Mouse (Mus musculus) limb, embryonic 14.5 days (tissue): ENCODE measurements around the gene Olfr1206. TPM values are rescaled to one million over a fixed set of nuclear protein-coding genes. Genes with fewer than 3 reads are reported as not detected.

Source experiments
- ATAC-seq: fragments of 200-750 bp; cut with Nextera tagmentation; 2 replicates; pipeline ENCODE4 v1.8.0; 2017; ENCODE audit warnings: low read depth, moderate number of reproducible peaks, moderate TSS enrichment; ENCODE audit not compliant: low FRiP score
- DNase-seq: peaks from one replicate; pipeline ENCODE4 v3.0.0-alpha.2; 2015; ENCODE audit warnings: low spot score
- H3K27ac ChIP-seq: fragments of 300-500 bp; sonication (generic); replicated peaks from 2 replicates; pipeline ENCODE4 v1.5.1; 2014; ENCODE audit warnings: low read depth, mild to moderate bottlenecking, low read length, moderate library complexity, mixed read lengths
- H3K27me3 ChIP-seq: fragments of 300-500 bp; sonication (generic); 2 replicates; pipeline ENCODE4 v1.6.1; 2014; ENCODE audit warnings: low read length, mixed read lengths; ENCODE audit not compliant: control insufficient read depth, insufficient read depth
- H3K36me3 ChIP-seq: fragments of 300-500 bp; sonication (generic); 2 replicates; pipeline ENCODE4 v1.6.1; 2014; ENCODE audit warnings: mild to moderate bottlenecking, low read length, moderate library complexity, mixed read lengths; ENCODE audit not compliant: control insufficient read depth, insufficient read depth
- H3K4me1 ChIP-seq: fragments of 300-500 bp; sonication (generic); 2 replicates; pipeline ENCODE4 v1.6.1; 2014; ENCODE audit warnings: antibody characterized with exemption, low read length, mixed read lengths; ENCODE audit not compliant: control insufficient read depth, insufficient read depth
- H3K4me2 ChIP-seq: fragments of 300-500 bp; sonication (generic); replicated peaks from 2 replicates; pipeline ENCODE4 v1.6.1; 2014; ENCODE audit warnings: low read depth, mild to moderate bottlenecking, low read length, moderate library complexity; ENCODE audit not compliant: severe bottlenecking
- H3K4me3 ChIP-seq: fragments of 300-500 bp; sonication (generic); replicated peaks from 2 replicates; pipeline ENCODE4 v1.5.1; 2014; ENCODE audit warnings: low read length
- H3K9ac ChIP-seq: fragments of 300-500 bp; sonication (generic); 2 replicates; pipeline ENCODE4 v1.6.1; 2014; ENCODE audit warnings: mild to moderate bottlenecking, low read depth, low read length, moderate library complexity; ENCODE audit not compliant: severe bottlenecking
- H3K9me3 ChIP-seq: fragments of 300-500 bp; sonication (generic); 2 replicates; pipeline ENCODE4 v1.6.1; 2016; ENCODE audit warnings: low read length; ENCODE audit not compliant: control insufficient read depth
- POLR2A ChIP-seq: fragments of 200-500 bp; IDR thresholded peaks from 2 replicates; pipeline ENCODE4 v1.8.0; 2012; ENCODE audit warnings: inconsistent platforms, mild to moderate bottlenecking, moderate library complexity, borderline replicate concordance; ENCODE audit not compliant: insufficient read depth, insufficient read length; ENCODE audit errors: extremely low read depth
- WGBS: fragments of 180-500 bp; shearing (Covaris S2); extraction: QIAGEN DNeasy Blood & Tissue Kit; methylation state at CpG from one replicate; pipeline ENCODE4 v1.1.7; 2014; 5-methylcytosine and 5-hydroxymethylcytosine counted together
- polyA plus RNA-seq, 2 experiments: library from polyadenylated mRNA; depleted of rRNA in 1 of 2; stranded (reverse) in 1 of 2; unstranded in 1 of 2; fragments of >200 nt; fragmentation: Nextera tagmentation in 1 of 2; extraction: Ambion mirVana in 1 of 2; gene quantifications; 2 replicates each; pipeline versions ENCODE4 v1.2.1 to v1.2.3; 2012 to 2014

The Olfr1206 gene
- polyA plus RNA-seq (2012; rRNA removed), result not detected in 2 replicates
- polyA plus RNA-seq (2014; fragmentation: Nextera tagmentation; extraction: Ambion mirVana), result not detected in 2 replicates

- 82% methylated on average over 2 of the region's 2 CpGs for WGBS
- ATAC-seq, result no peak
- no peaks in the 10 kb centered on the region for H3K36me3 ChIP-seq
These were observed at the start of gene Olfr1206 for GRCm38 (mm10) chr2:88862931-88863330. Gene Olfr1206, plus strand, starts transcription at chr2:88863231.

DNA sequence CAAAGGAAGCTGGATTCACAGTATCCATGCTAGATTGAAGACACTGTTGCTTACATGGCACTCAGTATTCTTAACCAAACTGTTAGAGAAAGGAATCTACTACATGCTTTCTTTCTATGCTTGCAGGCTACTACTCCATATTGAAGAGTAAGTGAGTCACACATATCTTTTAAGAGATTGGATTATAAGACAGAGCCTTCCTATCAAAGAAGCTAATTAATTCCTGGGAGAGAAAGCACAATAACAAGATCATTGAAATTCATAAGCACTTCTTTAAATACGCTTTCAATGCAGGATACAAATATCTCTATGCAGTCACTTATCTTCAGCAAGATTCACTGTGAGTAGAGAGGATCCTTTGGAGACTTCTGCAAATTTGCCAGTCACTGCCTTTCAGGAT is 48.8 kb upstream of the Olfr1206 start, which contains the start of gene Olfr1202:
TSS of gene Olfr1202 (plus strand) at position 301 of the 400 bp plus-strand sequence.
- H3K9me3 ChIP-seq, result no peaks in the 10 kb centered on the region
- no peaks in the 10 kb centered on the region for H3K27me3 ChIP-seq
- no peak for TF ChIP-seq POLR2A
- H3K9ac ChIP-seq, result no peak within 1 kb of the TSS
- ATAC-seq (no peak), DNase-seq (no peak)
- no peak within 1 kb of the TSS for H3K27ac ChIP-seq
- no peak within 1 kb of the TSS for H3K4me3 ChIP-seq
- 72% methylated on average over 1 of the region's 1 CpGs for WGBS
- no peaks in the 10 kb centered on the region for H3K36me3 ChIP-seq
- no peaks in the 10 kb centered on the region for H3K4me1 ChIP-seq
- no peak within 1 kb of the TSS for H3K4me2 ChIP-seq

More at GRCm38 (mm10) chr2:88862931-88863330, at the start of gene Olfr1206:
- Histone ChIP-seq H3K27me3 (no peaks in the 10 kb centered on the region), H3K9me3 (no peaks in the 10 kb centered on the region), H3K4me2 (no peak within 1 kb of the TSS), H3K4me3 (no peak within 1 kb of the TSS), H3K4me1 (no peaks in the 10 kb centered on the region), H3K27ac (no peak within 1 kb of the TSS), H3K9ac (no peak within 1 kb of the TSS)
- DNase-seq, result no peak
- no peak for TF ChIP-seq POLR2A

DNA sequence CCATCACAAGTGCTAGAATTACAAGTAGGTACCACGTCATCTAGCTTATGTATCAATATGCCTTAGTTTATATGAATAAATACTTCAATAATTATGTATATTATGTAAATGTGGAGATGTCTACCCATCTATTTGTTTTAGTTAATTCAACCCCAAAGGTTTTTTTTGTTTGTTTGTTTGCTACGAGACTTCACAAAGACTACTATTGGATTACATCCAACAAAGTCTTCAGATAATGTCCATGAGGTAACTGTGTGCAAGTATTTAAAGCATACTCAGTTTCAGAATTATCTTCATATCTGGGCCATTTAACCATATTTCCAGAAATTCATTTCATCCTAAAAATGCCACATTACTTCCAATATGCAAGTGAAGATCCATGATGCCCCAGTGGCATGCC is 33.6 kb upstream of the Olfr1206 start, which contains the start of gene Olfr1205:
TSS of gene Olfr1205 (plus strand) at position 301 of the 400 bp plus-strand sequence.
- Histone ChIP-seq H3K27me3 (no peaks in the 10 kb centered on the region), H3K27ac (no peak within 1 kb of the TSS), H3K36me3 (no peaks in the 10 kb centered on the region), H3K9ac (no peak within 1 kb of the TSS), H3K4me2 (no peak within 1 kb of the TSS), H3K4me1 (no peaks in the 10 kb centered on the region), H3K9me3 (no peaks in the 10 kb centered on the region), H3K4me3 (no peak within 1 kb of the TSS)
- ATAC-seq (no peak), DNase-seq (no peak)
- TF ChIP-seq POLR2A, result no peak
- 87% methylated on average over 2 of the region's 2 CpGs for WGBS

- Histone ChIP-seq H3K36me3 (no peaks in the 10 kb centered on the region), H3K4me3 (no peak overlapping the region), H3K4me2 (no peak overlapping the region), H3K9me3 (no peaks in the 10 kb centered on the region), H3K9ac (no peak overlapping the region), H3K27ac (no peak overlapping the region), H3K4me1 (no peaks in the 10 kb centered on the region), H3K27me3 (no peaks in the 10 kb centered on the region)
- no peak for TF ChIP-seq POLR2A
- no peak for DNase-seq
- WGBS, result 78% methylated on average over 2 of the region's 2 CpGs
- no peak for ATAC-seq
These were observed 24.6 kb upstream of the Olfr1206 start for GRCm38 (mm10) chr2:88838477-88838876.

- Histone ChIP-seq H3K27me3 (no peaks in the 10 kb centered on the region), H3K27ac (no peak within 1 kb of the TSS), H3K36me3 (no peaks in the 10 kb centered on the region), H3K4me1 (no peaks in the 10 kb centered on the region), H3K9ac (no peak within 1 kb of the TSS), H3K4me3 (no peak within 1 kb of the TSS), H3K9me3 (no peaks in the 10 kb centered on the region), H3K4me2 (no peak within 1 kb of the TSS)
- no peak for DNase-seq
- no peak for ATAC-seq
- 89% methylated on average over 1 of the region's 1 CpGs for WGBS
- TF ChIP-seq POLR2A, result no peak
These were observed 14.0 kb upstream of the Olfr1206 start, which contains the start of gene Olfr1204 for GRCm38 (mm10) chr2:88848992-88849391. Gene Olfr1204, plus strand, starts transcription at chr2:88849292.
